In the genomic region with DNA sequence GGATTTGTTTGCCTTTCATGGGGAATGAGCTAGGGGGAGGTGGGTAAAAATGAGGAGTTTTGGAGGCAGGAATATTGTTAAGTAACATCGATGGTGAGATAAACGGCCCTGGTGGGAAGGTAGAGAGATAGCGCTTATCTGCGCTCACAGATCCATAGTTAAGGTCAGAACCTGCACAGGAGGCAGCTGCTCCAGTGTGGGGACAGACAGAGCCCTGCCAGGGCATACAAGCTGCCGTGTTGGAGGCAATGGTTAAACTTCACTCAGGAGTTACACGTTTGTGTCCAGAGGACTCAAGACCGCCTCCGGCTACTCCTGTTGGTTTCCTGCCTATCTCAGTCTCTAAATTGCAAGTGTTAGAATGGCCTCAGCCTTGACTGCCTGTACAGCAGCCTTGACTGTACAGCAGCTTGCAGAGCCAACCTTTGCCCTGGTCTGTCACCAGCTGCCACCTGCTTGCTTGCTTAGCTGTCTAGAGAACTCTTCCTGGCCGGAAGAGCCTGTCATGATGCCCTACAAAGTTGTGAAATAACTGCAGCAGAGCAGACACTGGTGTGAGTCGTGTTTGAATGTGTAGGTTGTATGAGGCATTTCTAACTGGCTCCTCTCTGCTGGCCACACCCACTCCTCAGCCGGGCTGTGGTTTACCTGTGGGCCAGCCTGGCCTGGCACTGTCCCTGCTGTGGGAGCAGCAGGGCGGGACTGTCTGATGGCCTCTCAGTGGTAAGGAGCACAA, we compare ENCODE assay signal across 11 mouse cellular contexts. TPM values are rescaled to one million over a fixed set of nuclear protein-coding genes. Genes with fewer than 3 reads are reported as not detected.
DNase-seq lines count a peak whose midpoint lies in the region; ATAC-seq and TF ChIP-seq lines count a peak whose summit lies in the region.
"Had no signal": no experiment of that assay in that cellular context is flagged by ENCODE, and none has a peak within 500 bp of the region (broad histone marks: within the 10 kb centered on the region; RNA-seq: fewer than 3 reads in every experiment).

No protein-coding gene starts in this region.

- no peaks in the 10 kb centered on the region for H3K79me3 ChIP-seq in C2C12 (ENCODE audit: low read depth)

- no peaks in the 10 kb centered on the region for H3K4me1 ChIP-seq in embryonic facial prominence, embryonic 14.5 days (ENCODE audit: control insufficient read depth, insufficient read depth, low read length)
- peaks cover 31% of the 10 kb centered on the region for H3K4me1 ChIP-seq in embryonic facial prominence, embryonic 10.5 days
- H3K4me1 ChIP-seq in intestine, embryonic 16.5 days (ENCODE audit: control insufficient read depth, insufficient read depth, low read length) = peaks cover 29% of the 10 kb centered on the region
- no peaks in the 10 kb centered on the region for H3K4me1 ChIP-seq in hindbrain, embryonic 11.5 days (replicated peaks; ENCODE audit: control insufficient read depth, insufficient read depth, low read length)
- H3K4me1 ChIP-seq: midbrain, embryonic 13.5 days had no signal

- intact Hi-C loops in heart, postnatal 25 days (cut with DNase I) = no loop called here

- H3K27me3 ChIP-seq in embryonic facial prominence, embryonic 14.5 days (replicated peaks; ENCODE audit: control insufficient read depth, insufficient read depth, low read length) = no peaks in the 10 kb centered on the region
- H3K27me3 ChIP-seq in embryonic facial prominence, embryonic 10.5 days (replicated peaks; ENCODE audit: low read depth, poor library complexity, severe bottlenecking) = no peaks in the 10 kb centered on the region
- no peaks in the 10 kb centered on the region for H3K27me3 ChIP-seq in C2C12 (ENCODE audit: control insufficient read depth, insufficient read depth, insufficient read length)
- H3K27me3 ChIP-seq in intestine, embryonic 16.5 days (replicated peaks; ENCODE audit: control insufficient read depth, insufficient read depth, low read length) = no peaks in the 10 kb centered on the region
- no peaks in the 10 kb centered on the region for H3K27me3 ChIP-seq in hindbrain, embryonic 11.5 days (ENCODE audit: control insufficient read depth, insufficient read depth, low read length)
- H3K27me3 ChIP-seq: midbrain, embryonic 13.5 days had no signal

- no peaks in the 10 kb centered on the region for H3K79me2 ChIP-seq in C2C12 (ENCODE audit: control insufficient read depth, insufficient read depth)

- no peak overlapping the region for H3K27ac ChIP-seq in embryonic facial prominence, embryonic 14.5 days (replicated peaks; ENCODE audit: low read depth, low read length)
- H3K27ac ChIP-seq in embryonic facial prominence, embryonic 10.5 days (replicated peaks) = no peak overlapping the region
- peak overlapping the region; percentile 83 for H3K27ac ChIP-seq in intestine, embryonic 16.5 days (ENCODE audit: low read length)
- no peak overlapping the region for H3K27ac ChIP-seq in hindbrain, embryonic 11.5 days (ENCODE audit: low read depth, low read length)
- H3K27ac ChIP-seq: midbrain, embryonic 13.5 days had no signal

- WGBS in embryonic facial prominence, embryonic 14.5 days = 78% methylated on average over 12 of the region's 12 CpGs
- WGBS in embryonic facial prominence, embryonic 10.5 days = 89% methylated on average over 12 of the region's 12 CpGs
- 61% methylated on average over 12 of the region's 12 CpGs for WGBS in intestine, embryonic 16.5 days
- WGBS in hindbrain, embryonic 11.5 days = 87% methylated on average over 12 of the region's 12 CpGs

- no peak for TF ChIP-seq CTCF in C2C12 (IDR thresholded peaks at IDR 0.05; ENCODE audit: control insufficient read depth, insufficient read depth, insufficient read length)

- peaks cover 47% of the 10 kb centered on the region for H3K36me3 ChIP-seq in embryonic facial prominence, embryonic 14.5 days (ENCODE audit: control insufficient read depth, insufficient read depth, low read length)
- H3K36me3 ChIP-seq in embryonic facial prominence, embryonic 10.5 days (replicated peaks) = peaks cover 64% of the 10 kb centered on the region
- peaks cover 4% of the 10 kb centered on the region for H3K36me3 ChIP-seq in C2C12 (ENCODE audit: control insufficient read depth, insufficient read depth)
- H3K36me3 ChIP-seq in intestine, embryonic 16.5 days (ENCODE audit: control insufficient read depth, insufficient read depth, low read length) = no peaks in the 10 kb centered on the region
- no peaks in the 10 kb centered on the region; the same call in 1 of the 2 replicates for H3K36me3 ChIP-seq in hindbrain, embryonic 11.5 days (ENCODE audit: control insufficient read depth, insufficient read depth, low read length)

- no peak overlapping the region for H3K4me2 ChIP-seq in embryonic facial prominence, embryonic 14.5 days (ENCODE audit: low read depth, low read length)
- H3K4me2 ChIP-seq in intestine, embryonic 16.5 days (ENCODE audit: low read depth, low read length) = no peak overlapping the region
- H3K4me2 ChIP-seq in hindbrain, embryonic 11.5 days (replicated peaks; ENCODE audit: low read depth, low read length) = no peak overlapping the region
- H3K4me2 ChIP-seq: midbrain, embryonic 13.5 days had no signal

- H3ac ChIP-seq in C2C12 (ENCODE audit: control insufficient read depth, insufficient read length, low read depth) = no peak overlapping the region

- H3K9me3 ChIP-seq in embryonic facial prominence, embryonic 14.5 days (ENCODE audit: control insufficient read depth, low read length) = no peaks in the 10 kb centered on the region
- no peaks in the 10 kb centered on the region for H3K9me3 ChIP-seq in embryonic facial prominence, embryonic 10.5 days
- no peaks in the 10 kb centered on the region for H3K9me3 ChIP-seq in intestine, embryonic 16.5 days (ENCODE audit: control insufficient read depth, low read length)
- no peaks in the 10 kb centered on the region for H3K9me3 ChIP-seq in hindbrain, embryonic 11.5 days (ENCODE audit: control insufficient read depth, low read length)
- H3K9me3 ChIP-seq: midbrain, embryonic 13.5 days had no signal

- ATAC-seq in embryonic facial prominence, embryonic 14.5 days (ENCODE audit: low read depth) = no peak
- ATAC-seq in intestine, embryonic 16.5 days = peak; percentile 90
- ATAC-seq in hindbrain, embryonic 11.5 days (ENCODE audit: low FRiP score) = no peak
- ATAC-seq: forebrain, embryonic 16.5 days; midbrain, embryonic 13.5 days had no signal

- peak; percentile 10 for DNase-seq in embryonic facial prominence, embryonic 14.5 days (ENCODE audit: low spot score)
- DNase-seq in embryonic facial prominence, embryonic 10.5 days (ENCODE audit: low spot score) = no peak
- DNase-seq in lung, postnatal 36 days = peak; percentile 64
- DNase-seq in hindbrain, embryonic 11.5 days (ENCODE audit: low spot score) = no peak
- DNase-seq in heart, postnatal 25 days (ENCODE audit: low spot score) = no peak
- no peak for DNase-seq in layer of hippocampus, postnatal 36 days
- DNase-seq: right cerebral cortex, postnatal 4 days had no signal

- H3K9ac ChIP-seq in embryonic facial prominence, embryonic 14.5 days (ENCODE audit: low read depth, low read length) = no peak overlapping the region
- peak overlapping the region; percentile 26; the same call in 1 of the 2 replicates for H3K9ac ChIP-seq in intestine, embryonic 16.5 days (ENCODE audit: low read depth, low read length)
- no peak overlapping the region for H3K9ac ChIP-seq in hindbrain, embryonic 11.5 days (ENCODE audit: low read depth, low read length)
- H3K9ac ChIP-seq: midbrain, embryonic 13.5 days had no signal

- H3K4me3 ChIP-seq in embryonic facial prominence, embryonic 14.5 days (ENCODE audit: low read depth, low read length) = no peak overlapping the region
- H3K4me3 ChIP-seq in embryonic facial prominence, embryonic 10.5 days = no peak overlapping the region
- no peak overlapping the region for H3K4me3 ChIP-seq in C2C12 (ENCODE audit: insufficient read depth, poor library complexity, severe bottlenecking)
- H3K4me3 ChIP-seq in intestine, embryonic 16.5 days (ENCODE audit: low read length) = no peak overlapping the region
- no peak overlapping the region for H3K4me3 ChIP-seq in hindbrain, embryonic 11.5 days (ENCODE audit: low read depth, low read length)
- H3K4me3 ChIP-seq: midbrain, embryonic 13.5 days had no signal

RNA-seq across cellular contexts. Expression of a gene that starts 3.7 kb away (rescaled TPM):
- 37.2 and 43.6 TPM in 2 replicates for polyA plus RNA-seq in embryonic facial prominence, embryonic 14.5 days (2014; fragmentation: Nextera tagmentation; extraction: Ambion mirVana)
- polyA plus RNA-seq in embryonic facial prominence, embryonic 10.5 days (2016; fragmentation: Nextera tagmentation; extraction: Ambion mirVana) = 0.52 and 0.67 TPM in 2 replicates
- polyA plus RNA-seq in C2C12 (2012; fragmentation: generic; extraction: Trizol) = 10.3 TPM
- 8.8 and 10.6 TPM in 2 replicates for polyA plus RNA-seq in intestine, embryonic 16.5 days (2015; fragmentation: Nextera tagmentation; extraction: Ambion mirVana)
- 0.94 and 1.2 TPM in 2 replicates for polyA plus RNA-seq in hindbrain, embryonic 11.5 days (2014; fragmentation: Nextera tagmentation; extraction: Ambion mirVana)
- total RNA-seq in heart, postnatal 25 days (2021) = 10 to 100 TPM; 11.1 to 16.9 TPM
- 1 to 10 TPM; 2.2 to 2.7 TPM for total RNA-seq in layer of hippocampus, postnatal 36 days (2021)

RNA-seq across cellular contexts. Expression of a gene that starts 11.0 kb away (rescaled TPM):
- polyA plus RNA-seq in embryonic facial prominence, embryonic 14.5 days (2014; fragmentation: Nextera tagmentation; extraction: Ambion mirVana) = 0.10 TPM in 1 of 2 replicates, not detected in the other
- not detected in 2 replicates for polyA plus RNA-seq in embryonic facial prominence, embryonic 10.5 days (2016; fragmentation: Nextera tagmentation; extraction: Ambion mirVana)
- polyA plus RNA-seq in C2C12 (2012; fragmentation: generic; extraction: Trizol) = 0.11 TPM
- 1.0 and 3.1 TPM in 2 replicates for polyA plus RNA-seq in intestine, embryonic 16.5 days (2015; fragmentation: Nextera tagmentation; extraction: Ambion mirVana)
- not detected in 2 replicates for polyA plus RNA-seq in hindbrain, embryonic 11.5 days (2014; fragmentation: Nextera tagmentation; extraction: Ambion mirVana)
- total RNA-seq in heart, postnatal 25 days (2021) = 1 to 10 TPM; 4.8 to 6.9 TPM
- not detected for total RNA-seq in layer of hippocampus, postnatal 36 days (2021)
- polyA plus RNA-seq: forebrain, embryonic 16.5 days; midbrain, embryonic 13.5 days had no signal

RNA-seq across cellular contexts. Expression of a gene that starts 48.3 kb away (rescaled TPM):
- polyA plus RNA-seq in embryonic facial prominence, embryonic 14.5 days (2014; fragmentation: Nextera tagmentation; extraction: Ambion mirVana) = 0.33 and 0.39 TPM in 2 replicates
- polyA plus RNA-seq in embryonic facial prominence, embryonic 10.5 days (2016; fragmentation: Nextera tagmentation; extraction: Ambion mirVana) = 0.36 TPM in 1 of 2 replicates, not detected in the other
- polyA plus RNA-seq in C2C12 (2012; fragmentation: generic; extraction: Trizol) = 0.01 TPM
- 3.6 and 8.1 TPM in 2 replicates for polyA plus RNA-seq in intestine, embryonic 16.5 days (2015; fragmentation: Nextera tagmentation; extraction: Ambion mirVana)
- polyA plus RNA-seq in hindbrain, embryonic 11.5 days (2014; fragmentation: Nextera tagmentation; extraction: Ambion mirVana) = 0.27 TPM in 1 of 2 replicates, not detected in the other
- total RNA-seq in heart, postnatal 25 days (2021) = under 1 TPM; 0.39 to 0.64 TPM
- 10 to 100 TPM; 23.5 to 25.9 TPM for total RNA-seq in layer of hippocampus, postnatal 36 days (2021)

RNA-seq across cellular contexts. Expression of a gene that starts 49.9 kb away (rescaled TPM):
- polyA plus RNA-seq in embryonic facial prominence, embryonic 14.5 days (2014; fragmentation: Nextera tagmentation; extraction: Ambion mirVana) = 28.2 and 28.3 TPM in 2 replicates
- 29.5 and 30.2 TPM in 2 replicates for polyA plus RNA-seq in embryonic facial prominence, embryonic 10.5 days (2016; fragmentation: Nextera tagmentation; extraction: Ambion mirVana)
- polyA plus RNA-seq in C2C12 (2012; fragmentation: generic; extraction: Trizol) = 15.7 TPM
- polyA plus RNA-seq in intestine, embryonic 16.5 days (2015; fragmentation: Nextera tagmentation; extraction: Ambion mirVana) = 18.6 and 20.6 TPM in 2 replicates
- 17.2 and 23.3 TPM in 2 replicates for polyA plus RNA-seq in hindbrain, embryonic 11.5 days (2014; fragmentation: Nextera tagmentation; extraction: Ambion mirVana)
- total RNA-seq in heart, postnatal 25 days (2021) = 1 to 10 TPM; 8.1 to 8.7 TPM
- 10 to 100 TPM; 19.7 to 23.9 TPM for total RNA-seq in layer of hippocampus, postnatal 36 days (2021)

Comparison
In these comparisons a context has a peak if more than half of its experiments do, and no peak if none do; other contexts are left out.
1. DNase-seq: peak in embryonic facial prominence, embryonic 14.5 days (single experiment) and lung, postnatal 36 days (single experiment); none in embryonic facial prominence, embryonic 10.5 days (single experiment), hindbrain, embryonic 11.5 days (single experiment), heart, postnatal 25 days (single experiment) and layer of hippocampus, postnatal 36 days (0 of 2).